Mouse (Mus musculus) retina, postnatal 1 day (tissue): ENCODE data around the gene Pde1c.
A peak's percentile ranks its signal among the peaks of the same experiment; 100 is the strongest.
"Not testable (repeated sequence)": the region's sequence is repeated elsewhere in the genome, so short reads cannot be mapped to it uniquely, and the experiment has no call there.

ENCODE experiments used
- DNase-seq: peaks from one replicate; pipeline ENCODE4 v3.0.0-alpha.2; 2012

Pde1c gene

DNA sequence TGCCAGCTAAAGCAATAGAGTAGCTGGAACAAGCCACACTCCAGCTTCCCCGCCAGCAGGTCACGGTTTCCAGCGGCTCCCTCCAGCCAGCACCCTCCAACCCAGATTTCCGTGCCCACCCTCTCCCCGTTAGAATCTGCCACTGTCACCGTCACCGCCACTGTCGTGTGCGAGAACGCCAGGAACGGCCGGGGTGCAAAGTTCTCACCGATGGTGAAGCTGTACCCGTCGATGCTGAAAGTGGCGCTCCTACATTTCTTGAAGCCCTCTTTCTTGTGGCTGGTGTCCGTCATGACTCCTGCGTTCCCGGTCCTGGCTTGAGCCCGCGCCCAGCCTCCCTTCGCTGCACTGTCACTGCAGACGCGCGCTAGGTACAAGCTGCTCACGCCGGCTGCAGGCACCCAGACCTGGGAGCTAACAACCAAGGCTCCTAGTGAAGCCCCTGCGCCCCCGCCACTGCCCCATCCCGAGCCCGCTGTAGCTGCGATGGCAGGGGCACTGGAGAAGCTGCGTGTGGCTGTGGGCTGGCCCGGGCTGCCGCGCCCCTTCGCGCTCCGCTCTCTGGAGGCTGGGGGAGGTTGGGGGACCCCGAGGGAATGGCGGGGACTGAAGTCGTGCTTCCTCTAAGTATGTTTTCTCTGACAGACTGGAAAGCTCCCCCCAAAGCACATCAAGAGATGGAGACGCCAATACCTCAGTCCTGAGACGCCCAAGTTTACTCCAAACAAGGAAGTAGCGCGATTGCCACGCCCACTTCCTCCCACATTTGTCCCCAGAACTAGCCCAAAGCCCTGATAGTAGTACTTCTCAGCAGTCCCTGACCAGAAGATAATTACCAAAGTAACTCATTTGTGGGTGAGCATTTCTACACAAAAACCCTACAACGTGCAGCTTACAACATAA lies at the start of gene Pde1c:
Gene Pde1c (minus strand): TSS at position 634 of the 903 bp plus-strand sequence.
- DNase-seq: peak; percentile 69

DNA sequence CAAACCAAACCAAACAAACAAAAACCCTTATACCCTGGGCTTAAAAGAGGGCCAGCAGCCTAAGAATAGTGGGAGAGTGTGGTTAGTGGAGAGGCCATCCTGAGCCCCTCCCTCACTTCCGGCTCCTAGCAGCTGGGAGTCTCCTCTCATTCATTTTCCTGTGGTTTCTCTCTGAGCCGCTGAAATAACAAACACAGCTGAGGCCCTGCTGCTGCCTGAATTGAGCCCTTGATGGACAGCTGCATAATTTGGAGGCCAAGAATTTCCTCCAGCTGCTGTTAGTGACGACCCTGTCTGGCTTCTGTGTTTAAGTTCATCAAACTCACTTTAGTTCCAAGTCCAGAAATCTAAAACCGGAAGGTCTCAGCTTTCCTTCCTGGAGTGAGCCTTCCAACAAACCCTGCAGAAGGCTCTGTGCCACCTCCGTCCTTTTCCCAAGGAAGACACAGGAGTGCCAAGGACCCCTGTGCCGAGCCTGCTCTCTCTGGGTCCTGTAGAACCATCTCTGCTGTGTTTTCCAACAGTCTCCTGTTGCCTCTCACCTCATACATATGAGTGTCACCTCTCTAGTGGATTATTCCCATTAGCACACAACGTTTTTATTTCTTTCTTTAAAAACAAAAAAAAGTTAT lies 48.2 kb upstream of the Pde1c start:
- peak; percentile 57 for DNase-seq

DNA sequence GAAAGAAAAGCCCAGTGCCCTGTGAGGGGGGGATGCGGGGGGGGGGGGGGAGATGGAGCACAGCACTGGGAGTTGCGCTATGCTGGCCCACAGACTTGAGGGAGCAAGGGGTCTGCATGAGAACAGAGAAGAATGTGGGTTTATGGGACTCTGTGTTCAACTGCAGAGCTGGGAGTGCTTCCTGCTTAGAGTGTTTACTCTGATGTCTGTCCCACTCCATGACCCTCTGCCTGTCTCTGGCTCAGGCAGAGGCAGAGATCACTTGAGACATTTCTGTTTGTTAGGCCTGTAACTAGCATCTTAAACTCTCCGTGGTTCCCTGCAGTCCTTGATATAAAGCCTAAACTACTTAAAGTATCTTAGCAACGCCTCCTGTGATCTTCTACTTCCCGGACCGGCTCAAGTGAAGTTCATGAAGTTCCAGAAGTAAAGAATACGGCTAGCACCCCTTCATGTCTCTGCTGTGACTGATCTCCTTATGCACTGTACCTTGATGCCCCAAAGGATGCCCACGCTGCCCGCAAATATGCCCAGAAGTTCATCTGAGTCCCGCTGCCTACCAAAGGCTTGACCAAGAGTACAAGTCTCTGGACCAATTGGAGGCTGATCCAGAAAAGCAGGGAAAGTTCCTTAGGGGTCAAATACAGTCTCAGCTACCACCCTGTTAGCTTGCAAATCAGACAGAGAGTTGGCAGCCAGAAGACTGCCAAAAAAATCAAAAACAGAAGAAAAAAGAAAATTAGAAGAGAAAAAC lies 47.5 kb upstream of the Pde1c start:
- DNase-seq: no peak

DNA sequence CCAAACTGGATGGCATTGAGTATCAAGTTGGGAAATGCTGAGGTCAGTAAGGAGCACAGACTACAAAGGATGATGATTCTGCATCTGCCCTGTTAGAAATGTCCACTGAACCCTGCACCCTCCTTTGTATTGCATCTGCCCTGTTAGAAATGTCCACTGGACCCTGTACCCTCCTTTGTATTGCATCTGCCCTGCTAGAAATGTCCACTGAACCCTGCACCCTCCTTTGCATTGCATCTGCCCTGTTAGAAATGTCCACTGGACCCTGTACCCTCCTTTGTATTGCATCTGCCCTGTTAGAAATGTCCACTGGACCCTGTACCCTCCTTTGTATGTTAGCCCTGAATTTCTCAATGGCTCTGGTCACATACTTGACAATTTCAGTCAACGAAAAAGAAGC lies 40.6 kb upstream of the Pde1c start:
- not testable (repeated sequence) for DNase-seq

DNA sequence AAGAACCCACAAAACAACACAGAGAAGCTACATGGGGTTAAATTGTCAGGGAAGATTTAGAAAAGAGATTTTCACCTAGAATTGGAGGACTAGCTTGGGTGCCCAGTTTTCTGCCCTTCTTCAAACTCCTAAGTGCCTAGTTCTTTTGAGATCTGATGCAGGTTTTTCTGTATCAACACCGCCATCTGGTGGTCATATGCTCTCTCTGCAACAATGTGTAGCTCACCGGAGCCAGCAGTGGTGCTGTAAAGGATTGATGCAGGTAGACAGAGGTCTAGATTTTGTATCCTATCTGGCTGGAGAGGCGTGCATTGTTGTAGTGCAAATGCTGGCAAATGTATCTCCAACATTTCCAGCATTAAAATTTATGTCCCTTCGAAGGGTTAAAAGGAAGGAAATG lies 39.4 kb upstream of the Pde1c start:
- DNase-seq: peak; percentile 85

DNA sequence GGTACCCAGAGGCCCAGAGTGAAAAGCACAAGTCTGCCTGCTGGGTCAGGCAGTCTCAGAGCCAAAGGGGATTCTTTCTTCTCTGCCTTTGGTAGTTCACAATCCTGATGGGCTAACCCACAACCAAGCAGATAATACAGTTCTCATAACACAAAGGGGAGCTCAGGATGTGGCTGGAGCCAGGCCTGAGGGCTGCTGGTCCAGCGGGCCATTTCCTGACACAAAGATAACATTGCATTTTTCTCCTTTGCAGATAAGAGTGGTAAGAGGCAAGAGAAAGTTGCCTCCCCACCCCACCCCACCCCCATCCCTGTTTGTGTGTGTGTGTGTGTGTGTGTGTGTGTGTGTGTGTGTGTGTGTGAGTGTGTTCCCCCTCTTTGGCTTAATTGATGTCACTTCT lies 10.7 kb upstream of the Pde1c start:
- no peak for DNase-seq

DNA sequence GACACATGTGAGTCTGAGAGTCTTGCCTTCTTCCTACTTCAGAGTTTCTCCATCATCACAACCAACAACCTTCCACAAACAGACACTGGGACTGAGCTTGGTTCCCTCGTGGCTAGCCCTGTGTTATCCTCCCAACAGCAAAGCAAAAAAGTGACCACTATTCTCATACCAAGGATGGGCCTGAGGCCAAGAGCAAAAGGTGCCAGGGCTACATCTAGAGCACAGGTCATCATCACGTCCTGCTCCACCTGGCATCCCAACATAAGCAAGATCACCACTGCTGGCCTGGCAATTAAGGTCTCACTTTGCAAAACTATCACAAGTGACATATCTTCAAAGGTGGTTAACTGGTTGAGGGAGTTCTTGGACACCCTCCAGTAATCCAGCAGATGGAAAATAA lies 8.0 kb downstream of the Pde1c start:
- DNase-seq: no peak

DNA sequence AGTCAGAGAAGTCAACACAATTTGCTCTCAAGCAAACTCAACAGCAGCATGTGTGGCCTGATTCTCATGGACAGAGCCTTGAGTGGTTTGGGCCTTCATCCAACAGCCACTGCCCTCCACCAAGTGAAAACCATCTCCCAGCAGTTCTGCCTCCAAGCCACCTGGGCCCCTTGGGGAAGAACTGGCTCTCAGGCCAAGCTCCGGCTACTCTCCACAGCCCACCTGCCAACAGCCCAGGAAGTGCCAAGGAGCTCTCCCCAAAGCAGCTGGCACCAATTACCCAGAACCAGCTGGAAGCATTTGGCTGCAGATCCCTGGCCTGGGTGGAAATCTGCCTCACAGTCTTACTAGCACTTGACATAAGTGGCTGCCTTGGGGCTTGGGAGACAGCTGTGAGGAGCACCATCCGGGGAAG lies 8.4 kb downstream of the Pde1c start:
- DNase-seq: peak; percentile 48

DNA sequence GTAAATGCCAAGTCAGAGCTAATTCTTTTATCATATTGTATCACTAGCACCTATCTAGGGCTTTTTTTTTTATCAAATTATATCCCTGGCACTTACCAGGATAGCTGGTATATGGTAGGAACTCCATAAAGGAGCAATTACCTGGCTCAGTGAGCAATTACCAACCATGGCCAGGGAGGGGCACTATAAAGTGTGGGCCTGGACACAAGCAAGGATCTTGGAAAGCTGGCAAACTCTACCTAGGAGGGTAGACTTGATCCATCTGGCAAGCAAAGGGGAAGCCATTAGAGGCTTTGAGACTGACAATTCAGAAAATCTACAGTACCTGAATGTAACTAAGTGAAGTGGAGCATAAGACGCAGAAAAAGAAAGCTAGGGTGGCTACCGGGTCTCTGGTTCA lies 10.2 kb downstream of the Pde1c start:
- no peak for DNase-seq

DNA sequence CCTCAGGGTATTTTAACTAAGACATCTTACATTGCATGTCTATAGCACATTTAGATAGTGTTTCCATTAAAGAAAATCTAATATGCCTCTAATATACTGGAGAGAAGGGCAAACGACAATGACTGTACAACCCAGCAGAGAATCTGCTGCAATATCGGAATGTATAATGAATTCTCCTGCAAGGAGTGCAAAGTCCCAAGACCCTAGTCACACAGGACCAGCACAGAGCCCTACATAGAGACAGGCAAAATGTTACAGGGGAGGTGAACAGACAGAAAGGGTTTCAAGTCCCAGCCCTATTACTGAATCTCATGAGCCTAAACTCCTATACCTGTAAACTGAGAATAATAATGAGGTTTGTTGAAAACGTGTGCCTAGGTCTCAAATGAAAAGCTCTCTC lies 13.1 kb downstream of the Pde1c start:
- no peak for DNase-seq

DNA sequence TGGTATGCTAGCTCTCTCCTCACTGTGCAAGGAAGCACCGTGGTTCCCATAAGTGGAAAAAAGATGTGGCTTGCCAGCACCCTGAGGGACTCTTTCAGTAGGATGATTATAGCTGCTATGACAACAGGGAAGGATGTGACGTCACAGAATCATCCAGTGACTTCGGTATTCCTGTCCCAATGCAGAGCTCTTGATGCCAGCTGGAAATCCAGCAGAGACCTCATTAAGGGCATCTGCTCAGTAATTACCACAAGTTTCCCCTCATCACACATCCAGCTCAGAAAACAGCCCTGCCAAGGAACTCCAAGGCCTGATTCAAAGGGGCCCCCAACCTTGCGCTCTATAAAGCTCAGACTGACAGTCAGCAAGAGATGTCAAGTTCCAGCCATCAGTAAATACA lies 13.5 kb downstream of the Pde1c start:
- peak; percentile 95 for DNase-seq

DNA sequence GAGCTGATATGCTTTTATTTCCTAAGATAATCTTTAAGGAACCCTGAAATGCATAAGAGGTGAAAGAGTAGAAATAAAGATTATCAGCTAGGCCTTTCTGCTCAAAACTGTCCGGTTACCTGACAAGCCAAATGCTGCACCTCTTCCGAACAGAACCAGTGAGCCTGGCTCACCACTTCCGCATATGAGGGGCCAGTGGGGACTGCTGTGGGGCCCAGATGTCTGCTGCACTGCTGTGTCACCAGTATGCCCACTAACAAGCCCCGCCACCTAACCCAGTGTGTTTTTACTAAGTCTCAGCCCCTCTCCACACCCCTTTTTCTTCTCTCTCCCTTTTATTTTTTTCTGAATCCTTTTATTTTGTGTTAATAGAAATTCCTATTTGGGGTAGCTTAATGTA lies 17.9 kb downstream of the Pde1c start:
- DNase-seq: no peak

DNA sequence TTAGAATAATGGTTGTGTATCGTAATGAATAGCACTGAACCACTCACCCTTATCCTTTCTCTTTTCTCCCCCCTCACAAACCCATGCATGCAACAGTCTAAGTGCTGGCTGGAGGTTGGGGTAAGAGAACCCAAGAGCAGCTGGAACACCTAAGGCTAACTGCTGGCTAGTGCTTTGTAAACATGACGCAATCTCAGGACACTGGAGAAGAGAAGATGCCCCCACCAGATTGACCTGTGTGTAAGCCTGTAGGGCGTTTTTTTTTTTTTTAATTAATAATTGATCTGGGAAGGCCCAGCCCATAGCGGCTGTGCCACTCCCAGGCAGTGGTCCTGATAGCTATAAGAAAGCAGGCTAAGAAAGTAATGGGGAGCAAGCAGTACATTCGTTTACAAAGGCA lies 28.7 kb downstream of the Pde1c start:
- DNase-seq: no peak

DNA sequence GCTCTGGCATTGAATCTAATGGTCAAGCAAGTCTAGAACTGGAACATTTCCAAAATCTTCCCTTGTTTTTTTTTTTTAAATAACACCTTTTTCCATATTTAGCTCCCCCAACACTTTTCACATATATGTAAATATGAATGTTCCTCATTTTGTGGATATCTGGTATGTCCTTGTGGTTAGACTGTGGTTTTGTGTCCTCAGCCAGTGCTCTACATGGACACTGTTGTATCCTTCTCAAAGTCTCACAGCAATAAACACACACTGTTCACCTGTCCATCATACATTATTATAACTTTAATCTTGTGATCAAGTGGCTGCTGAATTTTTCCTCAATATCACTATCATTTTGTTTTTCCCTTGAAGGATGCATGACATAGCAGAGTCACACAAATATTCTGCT lies 34.2 kb downstream of the Pde1c start:
- no peak for DNase-seq

DNA sequence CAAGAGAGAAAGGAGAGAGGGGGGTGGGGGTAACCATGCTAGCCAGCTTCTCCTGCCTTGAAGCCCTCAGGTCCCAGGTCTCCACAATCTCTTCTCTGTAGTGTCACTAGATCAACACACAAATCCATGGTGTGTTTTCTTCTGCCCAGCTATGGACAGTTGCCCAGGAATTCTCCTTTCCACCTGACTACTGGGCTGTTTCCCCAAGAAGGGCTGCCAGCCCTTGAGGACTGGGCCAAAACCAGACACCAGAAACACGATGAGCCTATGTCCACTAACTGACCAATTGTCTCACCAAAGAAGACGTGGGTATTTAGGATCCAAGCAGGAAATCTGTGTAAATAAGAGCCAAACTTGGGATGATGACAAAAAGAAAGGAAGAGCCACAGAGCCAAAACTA lies 36.6 kb downstream of the Pde1c start:
- DNase-seq: no peak

DNA sequence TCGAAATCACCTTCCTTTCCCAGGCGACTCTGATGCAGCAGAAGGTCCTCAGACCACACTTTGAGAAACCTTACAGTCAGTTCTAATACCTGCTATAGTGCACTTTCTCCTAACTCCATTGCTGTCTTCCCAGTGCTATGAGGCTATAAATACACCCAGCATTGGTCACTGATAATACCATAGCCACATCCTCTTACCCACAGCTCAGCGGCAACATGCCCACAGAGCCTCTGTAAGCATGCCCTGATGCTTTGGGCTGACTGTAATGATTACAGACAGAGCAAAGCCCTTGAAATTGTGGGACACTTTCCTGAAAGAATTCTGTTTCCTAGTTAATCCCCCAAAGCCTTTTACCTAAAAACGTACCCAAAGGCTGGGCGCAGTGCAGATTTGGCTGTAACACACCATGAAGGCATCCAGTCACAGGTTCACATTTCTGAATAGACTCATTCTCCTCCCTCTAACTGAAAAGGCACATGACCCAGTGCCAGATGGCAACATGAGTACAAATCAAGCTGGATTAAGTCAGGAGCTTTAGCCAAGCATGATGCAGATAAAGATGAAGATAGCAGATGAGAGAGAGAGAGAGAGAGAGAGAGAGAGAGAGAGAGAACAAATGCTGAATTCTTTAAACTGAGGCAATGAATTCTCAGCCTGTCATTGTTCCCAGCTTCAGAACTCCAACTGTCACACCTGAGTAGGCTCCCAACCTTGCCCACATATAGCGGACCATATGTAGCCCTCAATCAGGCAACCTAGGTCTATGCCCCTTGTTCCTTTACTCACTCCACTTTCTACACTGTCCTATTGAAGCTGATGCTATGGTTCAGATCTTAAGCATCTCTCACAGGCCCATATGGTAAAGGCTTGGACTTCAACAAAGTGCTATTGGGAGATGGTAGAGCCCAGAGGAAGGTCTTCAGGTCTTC lies 44.7 kb downstream of the Pde1c start:
- peak; percentile 95 for DNase-seq

DNA sequence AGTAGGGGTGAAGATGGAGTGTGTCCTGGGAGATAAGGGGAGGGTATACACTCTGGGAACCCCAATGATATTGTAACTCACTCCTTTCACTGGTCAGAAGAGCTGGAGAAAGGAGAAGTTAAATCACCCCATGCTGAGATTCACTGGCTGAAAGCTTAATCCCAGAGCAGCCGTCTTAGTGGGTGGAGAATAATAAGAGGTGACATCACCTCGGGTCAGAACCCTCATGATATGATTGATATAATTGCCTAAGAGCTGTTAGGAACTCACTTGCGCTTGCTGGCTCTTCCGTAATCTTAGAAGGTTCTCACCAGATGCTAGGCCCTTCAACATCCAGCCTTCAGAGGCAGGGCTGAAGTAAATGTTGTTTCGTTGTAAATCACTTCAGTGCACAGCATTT lies 79.7 kb downstream of the Pde1c start:
- DNase-seq: peak; percentile 85

DNA sequence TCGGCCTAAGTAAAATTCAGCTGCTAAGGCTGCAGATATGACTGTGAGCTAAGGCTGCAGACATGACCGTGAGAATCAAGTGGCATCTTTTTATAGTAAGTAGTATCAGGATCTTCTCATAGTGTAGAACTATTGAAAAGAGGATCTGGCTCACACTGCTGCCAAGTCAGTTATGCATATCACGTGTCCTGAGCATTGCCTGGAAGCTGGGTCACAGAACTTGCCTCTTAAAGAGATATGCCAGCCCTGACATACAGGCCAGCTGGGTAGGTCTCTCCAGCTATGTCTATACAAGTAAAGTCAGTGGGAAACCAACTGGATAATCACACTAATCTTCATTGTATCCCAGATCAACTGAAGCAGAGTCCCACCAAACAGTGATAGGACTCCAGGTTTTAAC lies 83.8 kb downstream of the Pde1c start:
- DNase-seq: peak; percentile 41

DNA sequence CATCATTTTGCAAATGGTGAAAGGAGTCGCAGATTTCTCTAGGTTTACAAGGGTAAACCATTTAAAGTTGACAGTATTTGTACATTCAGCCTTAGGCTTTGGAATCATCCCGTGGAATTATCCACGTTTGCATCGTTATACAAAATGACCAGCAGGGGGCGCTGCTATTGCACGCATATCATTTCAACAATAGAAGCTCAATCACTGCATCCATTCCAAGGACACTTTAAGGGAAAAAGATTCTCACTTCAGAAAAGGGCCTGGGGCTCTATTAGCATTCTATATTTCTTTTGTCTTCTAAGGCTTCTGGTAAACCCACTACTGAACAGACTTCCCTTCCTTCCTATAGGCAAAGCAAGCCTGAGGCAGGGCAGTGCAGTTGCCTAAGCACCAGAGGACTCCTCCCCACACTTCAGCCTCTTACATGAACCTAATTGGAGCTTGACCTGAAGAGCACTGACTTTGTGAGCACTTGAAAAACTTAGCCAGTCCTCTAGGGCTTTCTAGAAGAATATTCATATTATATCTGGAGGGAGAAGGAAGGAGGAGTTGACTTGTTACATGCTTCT lies 87.9 kb downstream of the Pde1c start:
- DNase-seq: peak; percentile 82

DNA sequence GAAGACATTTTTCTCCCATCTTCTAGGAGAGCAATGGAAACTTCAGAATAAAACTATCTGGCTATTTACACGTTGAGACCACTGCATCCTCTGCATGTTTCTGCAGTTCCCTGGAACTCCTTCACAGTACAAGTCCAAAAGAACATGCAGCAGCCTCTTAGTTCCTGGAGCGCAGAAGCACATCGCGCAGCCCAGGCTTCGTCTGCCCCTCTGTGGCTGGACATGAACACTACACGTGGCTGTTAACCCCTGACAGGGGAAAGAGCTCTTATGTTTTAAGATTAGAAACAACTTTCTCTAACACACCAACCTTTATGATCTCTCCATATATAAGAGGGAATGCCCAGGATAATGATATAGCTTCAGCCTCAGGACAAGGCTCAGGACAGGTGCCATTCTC lies 92.3 kb downstream of the Pde1c start:
- peak; percentile 50 for DNase-seq

DNA sequence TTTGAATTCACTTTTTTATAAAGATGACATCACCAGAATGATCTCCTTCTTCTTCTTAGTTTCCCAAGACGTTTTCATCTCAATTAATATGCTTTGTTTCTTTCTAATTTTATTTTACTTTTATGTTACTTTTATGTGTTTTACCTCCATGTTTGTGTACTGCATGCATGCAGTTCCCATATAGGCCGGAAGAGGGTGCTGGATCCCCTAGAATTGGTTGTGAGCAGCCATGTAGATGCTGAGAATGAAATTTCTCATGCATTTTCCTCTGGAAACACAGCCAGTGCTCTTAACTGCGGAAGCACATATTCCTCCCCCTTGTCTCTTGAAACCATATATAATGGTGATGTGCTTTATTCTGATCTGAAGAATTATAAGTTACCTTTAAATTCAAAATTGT lies 110.8 kb downstream of the Pde1c start:
- peak; percentile 11 for DNase-seq

DNA sequence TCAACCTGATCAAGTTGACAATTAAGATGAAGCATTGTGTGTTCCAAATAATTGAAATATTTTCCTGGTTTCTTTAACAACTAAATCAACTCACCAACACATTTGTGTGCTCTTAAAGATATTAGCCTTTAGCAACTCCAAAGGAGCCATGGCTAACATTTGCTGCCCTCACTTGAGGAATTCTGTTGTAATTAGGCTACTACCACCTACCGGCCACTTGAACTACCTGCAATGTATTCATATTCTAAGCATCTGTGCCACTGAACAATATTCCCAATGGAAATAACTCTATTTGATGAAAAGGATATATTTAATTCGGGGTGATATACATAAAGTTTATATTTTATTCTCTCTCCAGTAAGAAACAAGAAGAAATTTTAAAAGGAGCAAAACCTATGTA lies 121.0 kb downstream of the Pde1c start:
- peak; percentile 45 for DNase-seq
